Comparison of ENCODE assay signal across 9 mouse cellular contexts in the genomic region with DNA sequence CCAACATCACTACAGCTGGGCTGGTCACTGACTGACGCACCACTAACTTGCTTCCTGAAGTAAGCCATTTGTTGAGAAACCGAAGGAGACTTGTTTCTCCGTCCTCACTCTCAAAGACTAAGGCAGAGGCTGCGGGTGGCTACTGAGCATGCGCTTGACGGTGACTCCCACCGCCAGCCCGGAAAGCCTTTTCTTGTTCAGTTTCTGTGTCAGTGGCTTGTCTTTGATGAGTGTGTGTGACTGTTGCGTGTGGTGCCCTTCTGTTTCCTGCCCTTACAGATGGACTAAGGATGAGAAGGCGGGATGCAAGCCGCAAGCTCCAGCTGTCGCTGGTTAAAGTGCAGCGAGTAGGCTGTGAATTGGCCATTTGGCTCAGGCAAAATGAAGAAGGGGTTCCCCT. TPM values are rescaled to one million over a fixed set of nuclear protein-coding genes. Genes with fewer than 3 reads are reported as not detected.
DNase-seq lines count a peak whose midpoint lies in the region; ATAC-seq and TF ChIP-seq lines count a peak whose summit lies in the region.
"Had no signal": no experiment of that assay in that cellular context is flagged by ENCODE, and none has a peak within 500 bp of the region (broad histone marks: within the 10 kb centered on the region; RNA-seq: fewer than 3 reads in every experiment).

No protein-coding gene starts in this region.

- no peaks in the 10 kb centered on the region for H3K9me3 ChIP-seq in hindbrain, embryonic 16.5 days (ENCODE audit: control insufficient read depth, low read length)
- H3K9me3 ChIP-seq: liver, embryonic 13.5 days had no signal

- peak overlapping the region; percentile 39; the same call in 1 of the 2 replicates for H3K4me2 ChIP-seq in hindbrain, embryonic 16.5 days (ENCODE audit: low read length)
- H3K4me2 ChIP-seq: liver, embryonic 13.5 days had no signal

- intact Hi-C loops in left cerebral cortex, postnatal 4 days (cut with DNase I) = no loop called here

- no peak for TF ChIP-seq CTCF in cortical plate, adult 2 months (IDR thresholded peaks at IDR 0.05; ENCODE audit: extremely low read depth, insufficient read depth, low read length)

- 54% methylated on average over 13 of the region's 13 CpGs for WGBS in hindbrain, embryonic 16.5 days

- H3K36me3 ChIP-seq in hindbrain, embryonic 16.5 days (ENCODE audit: control insufficient read depth, insufficient read depth, low read length) = no peaks in the 10 kb centered on the region
- H3K36me3 ChIP-seq: liver, embryonic 13.5 days had no signal

- no peak overlapping the region for H3K9ac ChIP-seq in hindbrain, embryonic 16.5 days (ENCODE audit: low read depth, low read length)
- H3K9ac ChIP-seq: liver, embryonic 13.5 days had no signal

- TF ChIP-seq POLR2A in cortical plate, adult 2 months (IDR thresholded peaks at IDR 0.05; ENCODE audit: extremely low read depth, insufficient read depth, low read length) = no peak

- peak; percentile 18 for DNase-seq in layer of hippocampus, adult 11-12 months (ENCODE audit: low spot score)
- DNase-seq in layer of hippocampus, adult 9-10 months (ENCODE audit: low spot score) = no peak
- DNase-seq in left cerebral cortex, postnatal 4 days = peak; percentile 71
- peak; percentile 43 for DNase-seq in right cerebral cortex, adult 18-20 months
- DNase-seq in B cell, adult 2 months = no peak
- no peak for DNase-seq in testis, postnatal 10 days (ENCODE audit: low spot score)
- DNase-seq: liver, embryonic 13.5 days had no signal

- peak overlapping the region; percentile 0; the same call in 1 of the 2 replicates for H3K4me3 ChIP-seq in cortical plate, adult 2 months (ENCODE audit: insufficient read depth, low read length)
- 0 out of 2 replicates have a peak overlapping the region, but pooled peaks have one; percentile 8 for H3K4me3 ChIP-seq in hindbrain, embryonic 16.5 days (ENCODE audit: low read length)
- H3K4me3 ChIP-seq: liver, embryonic 13.5 days had no signal

- H3K27me3 ChIP-seq in hindbrain, embryonic 16.5 days (replicated peaks; ENCODE audit: control insufficient read depth, insufficient read depth, low read length) = no peaks in the 10 kb centered on the region

- ATAC-seq in hindbrain, embryonic 16.5 days = peak; percentile 21; the same call in 1 of the 2 replicates

- H3K4me1 ChIP-seq in cortical plate, adult 2 months (ENCODE audit: control insufficient read depth, insufficient read depth, low read length) = peaks cover 1% of the 10 kb centered on the region; the same call in 1 of the 2 replicates
- H3K4me1 ChIP-seq in hindbrain, embryonic 16.5 days (ENCODE audit: control insufficient read depth, insufficient read depth, low read depth, low read length) = peaks cover 17% of the 10 kb centered on the region
- H3K4me1 ChIP-seq: liver, embryonic 13.5 days had no signal

- H3K27ac ChIP-seq in cortical plate, adult 2 months (ENCODE audit: insufficient read depth, low read length) = no peak overlapping the region
- H3K27ac ChIP-seq in hindbrain, embryonic 16.5 days (ENCODE audit: low read depth, low read length) = no peak overlapping the region
- H3K27ac ChIP-seq: liver, embryonic 13.5 days had no signal

RNA-seq across cellular contexts. Expression of a gene that starts 5.1 kb away (rescaled TPM):
- polyA plus RNA-seq in cortical plate, adult 2 months (2012; rRNA removed) = 0.02 TPM in 1 of 2 replicates, not detected in the other
- 0.14 and 0.19 TPM in 2 replicates for polyA plus RNA-seq in hindbrain, embryonic 16.5 days (2015; fragmentation: Nextera tagmentation; extraction: Ambion mirVana)
- total RNA-seq in left cerebral cortex, postnatal 4 days (2021) = not detected

Comparison
In these comparisons a context has a peak if more than half of its experiments do, and no peak if none do; other contexts are left out.
1. DNase-seq: peak in layer of hippocampus, adult 11-12 months (single experiment), left cerebral cortex, postnatal 4 days (single experiment) and right cerebral cortex, adult 18-20 months (single experiment); none in layer of hippocampus, adult 9-10 months (single experiment), B cell, adult 2 months (0 of 2) and testis, postnatal 10 days (single experiment).